Mouse (Mus musculus) T-helper 1 cell (primary cell): Measurements from ENCODE around the gene Fndc10.
"Not testable (repeated sequence)": the region's sequence is repeated elsewhere in the genome, so short reads cannot be mapped to it uniquely, and the experiment has no call there.

Source experiments
- in situ Hi-C: fragments of 300-600 bp; cut with MboI, MseI; formaldehyde crosslinking; loops from one replicate; pipeline ENCODE4 v1.15.1; 2025; ENCODE audit warnings: high pct_unique_total_duplicates

The Fndc10 gene

DNA sequence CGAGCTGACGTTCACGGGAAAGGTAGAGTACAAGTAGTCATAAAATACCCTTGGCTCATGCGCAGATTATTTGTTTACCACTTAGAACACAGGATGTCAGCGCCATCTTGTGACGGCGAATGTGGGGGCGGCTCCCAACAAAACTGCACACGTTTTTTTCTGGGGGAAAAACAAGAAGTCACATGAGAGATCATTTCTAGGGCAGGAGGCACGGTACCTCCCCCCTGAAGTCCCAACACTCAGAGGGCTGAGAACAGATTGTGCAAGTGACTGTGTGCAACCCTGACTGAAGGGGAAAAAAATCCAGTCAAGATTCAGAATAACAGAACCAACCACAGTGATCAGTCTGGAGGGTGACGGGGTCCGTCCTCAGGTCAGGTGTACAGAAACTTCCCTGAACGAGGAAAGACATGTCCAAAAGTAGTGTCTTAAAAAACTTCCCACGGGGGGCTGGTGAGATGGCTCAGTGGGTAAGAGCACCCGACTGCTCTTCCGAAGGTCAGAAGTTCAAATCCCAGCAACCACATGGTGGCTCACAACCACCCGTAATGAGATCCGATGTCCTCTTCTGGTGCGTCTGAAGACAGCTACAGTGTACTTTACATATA, 10.4 kb upstream of the Fndc10 start:
- in situ Hi-C loops, result not testable (repeated sequence)

DNA sequence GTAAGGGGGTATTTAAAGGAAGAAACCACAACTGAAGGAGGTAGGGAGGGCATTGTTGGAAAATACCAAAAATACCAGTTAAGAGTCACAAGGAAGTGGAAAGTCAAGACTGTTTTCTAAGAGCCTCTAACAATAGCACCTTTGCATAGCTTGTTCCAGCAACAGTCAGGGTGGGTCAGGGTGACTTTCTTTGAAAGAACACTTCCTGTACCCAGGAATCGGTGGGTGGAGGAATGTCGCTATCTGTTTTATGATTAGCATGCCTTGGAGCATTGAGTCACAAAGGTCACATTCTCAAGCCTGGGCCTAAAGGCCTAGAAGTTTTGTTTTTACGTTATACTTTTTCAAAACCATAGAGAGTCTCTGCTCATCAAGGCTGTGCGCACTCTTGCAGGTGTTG, 6.4 kb upstream of the Fndc10 start:
- in situ Hi-C loops, result not testable (repeated sequence)

DNA sequence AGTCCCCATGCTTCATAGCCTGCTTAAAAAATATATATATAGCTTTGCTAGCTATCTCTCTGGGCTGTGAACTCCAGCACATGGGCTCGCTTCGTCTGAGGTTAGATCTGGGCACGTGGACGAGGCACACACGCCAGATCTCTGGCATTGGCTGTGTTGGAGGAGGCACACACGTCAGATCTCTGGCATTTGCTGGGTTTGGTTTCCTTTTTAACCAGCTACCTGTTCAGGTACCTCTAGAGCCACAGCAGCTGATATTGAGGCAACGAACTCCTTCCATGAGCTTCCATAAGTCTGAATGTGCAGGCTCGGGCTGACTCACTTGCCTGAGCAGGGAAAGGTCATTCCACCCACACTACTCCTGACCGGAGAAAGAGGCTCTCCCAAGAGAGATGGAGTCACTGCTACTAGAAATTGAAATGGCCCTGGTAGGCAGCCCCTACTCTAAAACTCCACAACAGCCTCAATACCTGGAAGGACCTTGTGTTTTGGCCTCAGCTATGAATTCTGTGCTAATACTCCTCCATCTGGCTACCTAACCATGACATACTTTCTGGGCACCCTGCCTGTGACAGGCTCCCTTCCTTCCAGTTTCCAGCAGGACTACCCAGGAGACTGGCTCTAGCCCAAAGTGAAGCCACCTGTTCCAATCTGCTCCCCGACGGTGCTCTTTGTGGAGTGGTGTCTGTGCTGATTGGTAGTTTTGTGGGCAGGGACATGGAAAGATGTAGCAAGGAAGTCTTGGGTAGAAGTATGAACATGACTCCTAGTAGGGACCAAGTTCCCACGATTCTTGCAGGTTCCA, 3.4 kb upstream of the Fndc10 start:
- in situ Hi-C loops, result loop anchor here (10.0 kb wide), 1 partner anchor 46 kb away; the partner anchor contains the start of gene Gm10563

DNA sequence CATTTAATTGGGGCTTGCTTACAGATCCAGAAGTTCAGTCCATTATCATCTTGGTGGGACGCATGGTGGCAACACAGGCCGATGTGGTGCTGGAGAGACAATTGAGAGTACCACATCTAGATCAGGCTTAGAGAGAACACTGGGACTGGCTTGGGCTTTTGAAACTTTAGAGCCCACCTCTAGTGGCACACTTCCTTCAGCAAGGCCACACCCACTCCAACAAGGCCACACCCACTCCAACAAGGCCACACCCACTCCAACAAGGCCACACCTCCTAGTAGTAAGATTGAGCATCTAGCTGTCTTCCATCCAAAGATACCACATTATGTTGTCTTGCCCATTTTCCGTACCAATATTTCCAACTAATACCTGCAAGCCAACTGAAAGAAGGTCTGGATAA, 1.7 kb upstream of the Fndc10 start:
- in situ Hi-C loops, result loop anchor here (10.0 kb wide), 1 partner anchor 48 kb away; the partner anchor contains the start of gene Gm10563

DNA sequence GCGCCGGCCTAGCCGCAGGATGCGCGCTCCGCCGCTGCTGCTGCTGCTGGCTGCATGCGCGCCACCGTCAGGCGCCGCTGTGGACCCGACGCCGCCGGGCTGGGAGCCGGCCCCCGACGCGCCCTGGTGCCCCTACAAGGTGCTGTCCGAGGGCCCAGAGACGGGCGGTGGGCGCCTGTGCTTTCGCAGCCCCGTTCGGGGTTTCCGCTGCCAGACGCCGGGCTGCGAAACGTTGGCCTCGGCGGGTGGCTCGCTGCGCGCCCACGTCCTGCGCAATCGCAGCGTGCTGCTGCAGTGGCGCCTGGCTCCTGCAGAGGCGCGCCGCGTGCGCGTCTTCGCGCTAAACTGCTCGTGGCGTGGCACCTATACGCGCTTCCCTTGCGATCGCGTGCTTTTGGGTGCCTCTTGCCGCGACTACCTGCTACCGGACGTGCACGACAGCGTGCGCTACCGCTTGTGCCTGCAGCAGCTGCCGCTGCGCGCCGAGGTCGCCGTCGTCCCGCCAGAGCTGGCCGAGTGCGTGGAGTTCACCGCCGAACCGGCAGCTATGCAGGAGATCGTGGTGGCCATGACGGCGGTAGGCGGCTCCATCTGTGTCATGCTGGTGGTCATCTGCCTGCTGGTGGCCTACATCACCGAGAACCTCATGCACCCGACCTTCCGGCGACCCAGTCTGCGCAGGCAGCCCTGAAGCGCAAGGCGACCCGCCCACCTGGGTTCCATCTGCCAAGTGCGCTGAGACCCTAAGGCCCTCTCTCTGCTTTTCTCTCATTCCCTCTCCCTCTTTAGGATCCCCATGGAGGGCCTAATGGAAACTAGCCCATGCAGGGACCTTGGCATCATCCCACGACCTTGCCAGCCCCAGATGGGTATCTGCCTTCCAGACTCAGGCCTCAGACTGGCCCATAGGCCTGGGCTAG, 600 bp downstream of the Fndc10 start:
- in situ Hi-C loops, result loop anchor here (10.0 kb wide), 1 partner anchor 50 kb away; the partner anchor contains the start of gene Gm10563

DNA sequence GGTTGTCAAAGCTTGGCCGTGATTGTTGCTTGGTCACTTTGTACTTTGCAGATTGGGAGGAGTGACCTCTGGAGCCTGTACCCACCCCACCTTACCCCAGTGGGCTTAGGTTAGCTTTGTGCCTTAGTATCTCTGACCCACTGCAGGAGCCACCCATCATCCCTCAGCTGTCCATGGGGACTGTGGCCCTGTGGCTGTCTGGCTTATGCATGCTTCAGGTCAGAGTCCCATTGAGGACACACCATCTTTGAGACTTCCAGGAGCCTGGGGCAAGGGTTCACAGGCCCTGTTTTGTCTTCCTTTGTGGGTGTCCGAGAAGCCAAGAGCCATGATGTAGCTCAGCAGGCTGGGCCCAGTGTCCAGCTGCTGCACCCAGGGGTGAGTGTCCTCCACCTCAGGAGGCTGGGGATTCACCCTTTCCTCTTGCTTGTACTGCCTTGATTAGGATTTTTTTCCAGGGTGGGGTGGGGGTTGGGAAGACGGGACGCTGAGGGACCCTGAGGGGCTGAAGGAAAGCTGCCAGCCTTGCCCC, 1.5 kb downstream of the Fndc10 start:
- in situ Hi-C loops, result loop anchor here (10.0 kb wide), 1 partner anchor 51 kb away; the partner anchor contains the start of gene Gm10563

DNA sequence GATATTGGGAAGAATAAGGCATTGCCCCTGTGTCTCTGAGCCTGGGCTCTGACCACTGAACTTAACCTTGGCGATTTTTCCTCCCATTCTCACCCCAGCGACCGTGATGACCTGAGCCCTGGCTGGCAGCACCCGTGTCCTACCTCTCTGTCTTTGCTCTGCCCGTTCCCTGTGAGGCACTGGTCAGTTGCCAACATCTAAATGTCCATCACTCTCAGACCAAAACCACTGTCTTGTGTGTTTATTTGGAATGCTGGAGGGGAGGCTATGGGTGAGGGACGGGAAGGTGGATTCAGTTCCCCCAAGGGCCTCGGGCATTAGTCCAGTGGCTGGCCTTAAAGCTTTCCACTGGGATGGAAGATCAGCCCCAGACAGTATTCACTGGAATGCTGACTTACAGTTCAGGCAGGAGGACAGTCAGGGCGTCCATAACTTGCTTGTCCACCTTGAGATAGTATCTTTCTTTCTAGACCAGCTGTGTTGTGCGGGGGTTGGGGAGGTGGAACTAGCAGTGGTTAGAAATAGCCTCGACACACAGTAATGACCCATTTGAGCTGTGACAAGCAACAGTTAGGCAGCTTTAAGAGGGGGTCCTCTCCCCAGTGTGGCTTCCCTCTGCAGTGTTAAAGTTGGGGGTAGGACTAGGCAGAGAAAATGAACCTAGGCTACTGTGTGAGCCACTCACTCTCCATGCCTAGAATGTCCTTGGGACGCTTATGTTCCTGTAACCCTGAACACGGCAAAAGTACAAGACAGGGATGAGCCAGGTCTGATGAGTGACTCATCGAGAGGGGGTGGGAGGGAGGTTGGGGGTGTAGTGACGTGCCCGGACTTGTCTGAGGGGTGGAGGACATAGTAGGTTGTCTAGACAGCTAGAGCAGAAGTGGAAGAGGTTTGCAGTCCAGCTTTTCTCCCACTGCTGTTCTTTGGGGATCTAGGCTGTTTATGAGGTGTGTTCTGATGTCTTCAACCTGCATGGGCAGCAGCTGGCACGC, 2.4 kb downstream of the Fndc10 start:
- in situ Hi-C loops, result loop anchor here (10.0 kb wide), 1 partner anchor 52 kb away; the partner anchor contains the start of gene Gm10563

DNA sequence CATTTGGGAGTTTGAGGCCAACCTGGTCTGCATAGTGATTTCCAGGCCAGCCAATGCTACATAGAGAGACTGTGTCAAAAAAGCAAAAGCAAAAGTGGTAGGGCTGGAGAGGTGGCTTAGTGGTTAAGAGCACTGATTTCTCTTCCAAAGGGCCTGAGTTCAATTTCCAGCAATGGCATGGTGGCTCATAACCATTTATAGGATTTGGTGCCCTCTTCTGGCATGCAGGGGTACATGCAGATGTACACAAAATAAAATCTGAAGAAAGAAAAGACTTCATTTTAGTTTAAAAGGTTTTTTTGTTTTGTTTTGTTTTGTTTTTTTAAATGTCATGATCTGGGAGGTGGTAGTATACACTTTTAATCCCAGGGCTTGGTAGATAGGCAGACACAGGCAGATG, 6.3 kb downstream of the Fndc10 start:
- in situ Hi-C loops, result no loop called here

DNA sequence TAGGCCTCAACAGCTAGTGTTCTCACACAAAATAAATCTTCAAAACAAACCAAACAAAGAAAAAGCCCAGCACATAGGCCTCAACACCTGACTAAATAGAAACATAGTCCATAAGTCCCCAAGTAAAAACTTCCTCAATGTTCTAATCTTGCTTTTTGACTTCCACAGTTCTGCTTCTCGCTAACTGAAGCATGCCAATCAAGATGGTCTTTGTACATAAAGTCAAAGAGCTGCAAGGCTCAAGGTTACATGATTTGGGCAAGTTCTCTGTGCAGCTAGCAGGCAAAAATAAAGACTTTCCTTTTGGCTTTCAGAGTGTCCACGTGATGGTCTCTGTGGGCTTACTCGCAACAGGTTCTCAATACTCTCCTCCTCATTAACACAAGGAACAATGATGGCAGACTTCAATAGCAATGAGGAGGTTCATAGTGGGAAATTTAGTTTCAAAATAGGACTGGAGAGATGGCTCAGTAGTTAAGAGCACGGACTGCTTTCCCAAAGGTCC, 9.3 kb downstream of the Fndc10 start:
- in situ Hi-C loops, result no loop called here

DNA sequence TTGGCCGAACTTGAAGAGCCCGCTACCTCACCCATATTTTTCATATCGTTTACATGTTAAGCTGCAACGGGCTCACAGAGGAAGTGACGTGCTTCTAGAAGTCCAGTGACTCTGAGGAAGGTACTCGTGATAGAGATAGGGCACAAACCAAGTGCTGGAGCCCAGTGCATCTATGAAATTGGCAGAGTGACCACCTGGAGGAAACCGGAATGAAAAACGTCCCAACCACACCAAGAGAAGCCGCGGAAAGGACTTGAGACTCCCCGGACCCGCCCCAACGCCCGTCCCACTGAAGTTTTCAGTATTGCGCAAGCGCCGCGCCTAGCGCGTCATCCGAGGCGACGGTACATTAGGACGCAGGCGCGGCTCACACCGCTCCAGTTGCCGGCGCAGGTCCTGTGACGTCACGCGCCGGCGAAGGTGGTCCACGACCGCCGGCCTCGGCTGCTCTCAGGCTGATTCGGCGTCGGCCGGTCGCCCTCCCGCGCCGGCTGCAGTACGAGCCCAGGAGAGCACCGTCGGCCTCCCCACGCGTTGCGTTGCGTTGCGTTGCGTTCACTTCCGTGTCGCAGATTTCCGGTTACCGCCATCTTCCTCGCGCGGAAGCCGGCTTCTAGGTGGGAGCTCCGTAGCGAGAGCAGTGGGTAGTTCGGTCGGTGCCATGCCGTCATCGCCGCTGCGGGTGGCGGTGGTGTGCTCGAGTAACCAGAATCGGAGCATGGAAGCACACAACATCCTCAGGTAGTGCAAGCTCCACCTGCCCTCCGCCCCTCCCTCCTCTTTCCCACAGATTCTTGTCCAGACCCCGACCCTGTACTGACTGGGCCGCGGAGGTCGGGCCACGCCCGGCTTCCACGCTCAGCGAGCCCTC, 10.8 kb downstream of the Fndc10 start, which contains the start of gene Ssu72:
Ssu72 (plus strand) TSS at position 80 of the 871 bp plus-strand sequence.
- in situ Hi-C loops, result no loop called here

DNA sequence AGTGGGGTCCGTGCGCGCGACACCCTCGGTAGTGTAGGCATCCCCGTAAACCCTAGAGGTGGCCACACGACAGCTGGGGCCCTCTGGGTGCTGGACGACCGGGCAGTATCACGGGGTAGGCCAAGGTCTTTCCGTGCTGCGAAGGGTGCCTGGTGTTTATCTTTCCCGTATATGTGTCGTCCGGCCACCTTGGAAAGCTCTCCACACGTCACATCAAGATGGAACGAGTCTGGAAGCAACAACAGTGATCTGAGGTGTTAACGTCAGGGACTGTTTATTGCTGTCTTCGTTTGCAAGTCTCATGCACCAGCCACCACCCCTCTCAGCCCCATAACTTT, 11.4 kb downstream of the Fndc10 start:
- in situ Hi-C loops, result no loop called here

DNA sequence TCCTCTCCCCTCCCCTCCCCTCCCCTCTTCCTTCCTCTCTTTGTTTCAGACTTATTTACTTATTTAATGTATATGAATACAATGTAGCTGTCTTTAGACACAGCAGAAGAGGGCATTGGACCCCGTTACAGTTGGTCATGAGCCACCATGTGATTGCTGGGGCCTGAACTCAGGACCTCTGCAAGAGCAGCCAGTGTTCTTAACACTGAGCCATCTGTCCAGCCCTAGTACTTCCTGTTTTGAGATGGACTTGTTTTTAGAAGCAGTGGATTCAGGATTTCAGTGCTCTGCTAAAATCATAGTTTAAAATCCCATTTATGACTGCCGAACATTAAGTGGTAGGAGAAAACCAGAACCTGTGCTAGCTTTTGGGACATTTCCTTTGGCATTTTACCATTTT, 14.4 kb downstream of the Fndc10 start:
- in situ Hi-C loops, result no loop called here

DNA sequence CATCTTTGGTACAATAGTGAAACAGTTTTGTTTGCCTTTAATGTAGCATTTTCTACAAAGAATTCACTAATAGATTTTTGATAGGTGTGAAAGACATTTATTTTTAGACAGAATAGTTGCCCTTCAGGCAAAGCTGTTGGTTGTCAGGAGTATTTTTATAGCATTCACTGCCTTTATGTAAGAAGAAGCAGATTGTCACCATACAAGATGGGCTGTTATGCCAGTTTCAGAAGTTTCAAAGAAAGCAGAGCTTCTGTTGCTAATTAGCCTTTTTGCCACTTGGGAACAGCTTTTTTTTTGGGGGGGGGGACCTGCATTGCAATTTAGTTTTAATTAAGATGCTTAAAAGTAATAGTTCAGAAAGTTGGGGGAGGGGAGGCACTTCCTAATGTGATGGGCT, 14.8 kb downstream of the Fndc10 start:
- in situ Hi-C loops, result no loop called here

DNA sequence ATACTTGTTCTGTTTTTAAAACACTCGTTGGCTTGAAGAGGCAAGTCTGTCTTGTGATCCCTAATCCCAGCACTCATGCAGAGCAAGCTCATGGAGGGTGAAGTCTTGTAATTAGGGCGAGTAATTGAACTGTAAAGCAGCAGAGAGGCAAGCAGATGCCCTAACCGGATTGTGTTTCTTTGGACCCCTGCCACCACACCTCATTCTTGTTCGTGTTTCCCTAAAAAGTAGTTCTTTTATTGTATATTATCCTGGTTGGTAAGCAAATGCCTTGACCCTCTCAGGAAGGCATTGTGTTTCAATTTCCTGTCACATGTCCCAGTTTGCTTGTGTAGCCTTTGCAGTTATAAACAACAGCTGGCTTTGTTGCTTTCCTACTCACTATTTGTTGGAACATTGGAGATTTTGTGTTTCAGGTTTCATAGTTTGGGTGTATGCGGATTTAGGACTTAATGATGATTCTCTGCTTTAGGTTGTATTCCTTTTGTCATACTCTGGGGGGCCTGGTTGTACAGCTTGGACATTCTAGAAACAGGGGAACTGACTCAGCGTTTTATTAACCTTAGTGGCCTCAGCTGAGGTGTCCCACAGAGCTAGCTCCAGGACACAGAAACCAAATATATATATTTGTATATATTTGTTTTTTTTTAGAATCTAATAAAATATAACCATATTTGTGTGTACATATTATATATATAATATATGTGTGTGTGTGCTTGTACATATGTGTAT, 16.5 kb downstream of the Fndc10 start:
- in situ Hi-C loops, result no loop called here

DNA sequence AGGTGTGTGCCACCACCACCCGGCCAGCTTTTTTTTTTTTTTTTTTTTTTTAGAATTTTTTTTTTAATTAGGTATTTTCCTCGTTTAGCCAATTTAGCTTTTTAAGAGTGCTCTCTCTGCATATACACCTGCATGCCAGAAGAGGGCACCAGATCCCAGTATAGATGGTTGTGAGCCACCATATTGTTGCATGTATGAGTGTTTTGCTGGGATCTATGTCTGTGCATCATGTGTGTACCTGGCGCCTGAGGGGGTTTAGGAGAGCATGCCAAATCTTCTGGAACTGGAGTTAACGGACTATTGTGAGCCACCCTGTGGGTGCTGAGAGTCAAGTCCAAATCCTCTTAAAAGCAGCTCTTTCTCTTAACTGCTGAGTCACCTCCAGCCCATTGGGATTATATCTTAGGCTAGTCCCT, 27.5 kb downstream of the Fndc10 start:
- in situ Hi-C loops, result no loop called here

DNA sequence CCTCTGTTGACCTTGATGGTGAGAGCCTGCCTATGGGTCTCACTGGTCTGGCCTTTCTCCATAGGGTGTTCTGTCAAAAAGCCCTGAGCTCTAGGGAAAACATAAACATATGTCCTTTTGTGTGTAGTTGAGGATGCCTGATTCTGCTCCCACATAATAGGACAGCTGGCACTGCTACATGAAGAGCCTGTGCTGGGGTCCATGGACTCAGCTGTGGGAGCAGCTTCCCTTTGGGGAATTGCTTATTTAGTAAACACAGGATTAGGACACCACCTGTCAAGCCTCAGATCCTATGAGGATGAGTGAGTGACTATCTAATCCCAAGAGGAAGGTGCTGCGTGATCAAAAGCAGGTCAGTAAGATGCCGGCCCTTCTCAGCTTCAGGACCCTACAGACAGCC, 33.9 kb downstream of the Fndc10 start:
- in situ Hi-C loops, result no loop called here

DNA sequence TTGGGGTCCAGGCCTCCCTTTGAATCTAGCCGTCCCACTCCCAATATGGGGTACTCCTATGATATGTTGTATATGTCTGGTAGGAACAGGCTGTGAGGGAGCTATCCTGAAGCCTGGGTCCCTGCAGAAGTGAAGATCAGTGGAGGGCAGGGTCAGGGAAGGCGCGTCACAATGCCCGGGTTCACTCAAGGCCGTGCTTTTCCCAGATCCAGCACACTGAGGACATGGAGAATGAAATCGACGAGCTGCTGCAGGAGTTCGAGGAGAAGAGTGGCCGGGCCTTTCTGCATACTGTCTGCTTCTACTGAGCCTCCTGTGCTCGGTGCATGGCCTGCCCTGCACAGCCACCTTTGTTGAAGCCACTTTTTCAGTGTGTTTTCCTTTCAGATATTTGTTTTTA, 39.1 kb downstream of the Fndc10 start:
- in situ Hi-C loops, result no loop called here

DNA sequence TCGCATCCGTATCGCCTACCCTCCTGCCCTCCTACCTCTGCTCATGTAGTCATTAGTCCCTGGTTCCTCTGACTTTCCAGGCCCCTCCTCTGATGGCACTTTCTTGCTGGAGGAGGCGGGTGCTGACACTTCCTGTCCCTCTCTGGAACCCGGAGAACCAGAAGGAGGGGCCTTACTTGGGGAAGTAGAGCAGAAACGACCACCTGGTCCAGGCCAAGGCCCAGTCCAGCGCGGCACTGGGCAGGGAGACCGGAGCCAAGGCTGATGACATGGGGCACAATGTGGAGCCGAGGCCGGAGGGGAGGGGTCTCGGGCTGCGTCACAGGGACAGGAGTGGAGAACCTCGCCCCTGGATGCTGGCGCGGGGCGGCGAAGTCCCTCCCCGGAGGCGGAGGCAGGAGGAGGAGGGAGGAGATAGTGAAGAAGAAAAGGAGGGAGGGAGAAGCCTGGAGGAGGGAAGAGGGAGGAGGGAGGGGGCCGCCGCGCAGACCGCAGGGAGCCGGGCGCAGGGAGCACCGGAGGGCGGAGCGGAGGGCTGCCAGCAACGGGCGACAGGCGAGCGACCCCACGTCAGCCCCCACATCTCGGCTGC, 40.3 kb downstream of the Fndc10 start, which contains the start of gene Tmem240:
Tmem240 (plus strand) TSS at position 451 of the 592 bp plus-strand sequence.
- in situ Hi-C loops, result no loop called here
